Mouse (Mus musculus) limb, embryonic 11.5 days (tissue): Measurements from ENCODE around the gene Gtf2f2. TPM values are rescaled to one million over a fixed set of nuclear protein-coding genes. Genes with fewer than 3 reads are reported as not detected.

Experiments used
- ATAC-seq: fragments of 200-750 bp; cut with Nextera tagmentation; 2 replicates; pipeline ENCODE4 v1.8.0; 2017; ENCODE audit warnings: low read depth; ENCODE audit not compliant: insufficient number of reproducible peaks, low FRiP score, low TSS enrichment
- DNase-seq: peaks from one replicate; pipeline ENCODE4 v3.0.0-alpha.2; 2015; ENCODE audit warnings: low spot score
- H3K27ac ChIP-seq: fragments of 300-500 bp; sonication (generic); replicated peaks from 2 replicates; pipeline ENCODE4 v1.5.1; 2014; ENCODE audit warnings: low read depth, mild to moderate bottlenecking, low read length
- H3K27me3 ChIP-seq: fragments of 300-500 bp; sonication (generic); 2 replicates; pipeline ENCODE4 v1.6.1; 2014; ENCODE audit warnings: mild to moderate bottlenecking, low read length, mixed read lengths; ENCODE audit not compliant: control insufficient read depth, insufficient read depth
- H3K36me3 ChIP-seq: fragments of 300-500 bp; sonication (generic); 2 replicates; pipeline ENCODE4 v1.6.1; 2014; ENCODE audit warnings: mild to moderate bottlenecking, low read length, moderate library complexity, mixed read lengths; ENCODE audit not compliant: control insufficient read depth, insufficient read depth
- H3K4me1 ChIP-seq: fragments of 300-500 bp; sonication (generic); 2 replicates; pipeline ENCODE4 v1.6.1; 2014; ENCODE audit warnings: low read length, mixed read lengths; ENCODE audit not compliant: control insufficient read depth, insufficient read depth
- H3K4me2 ChIP-seq: fragments of 300-500 bp; sonication (generic); 2 replicates; pipeline ENCODE4 v1.6.1; 2014; ENCODE audit warnings: low read depth, mild to moderate bottlenecking, moderate library complexity; ENCODE audit not compliant: severe bottlenecking
- H3K4me3 ChIP-seq: fragments of 300-500 bp; sonication (generic); 2 replicates; pipeline ENCODE4 v1.5.1; 2014; ENCODE audit warnings: low read depth, low read length
- H3K9ac ChIP-seq: fragments of 300-500 bp; sonication (generic); 2 replicates; pipeline ENCODE4 v1.6.1; 2014; ENCODE audit warnings: mild to moderate bottlenecking, low read length
- H3K9me3 ChIP-seq: fragments of 300-500 bp; sonication (generic); 2 replicates; pipeline ENCODE4 v1.6.1; 2016; ENCODE audit warnings: low read length; ENCODE audit not compliant: control insufficient read depth
- WGBS: fragments of 180-500 bp; shearing (Covaris S2); extraction: QIAGEN DNeasy Blood & Tissue Kit; methylation state at CpG from one replicate; pipeline ENCODE4 v1.1.7; 2014; 5-methylcytosine and 5-hydroxymethylcytosine counted together
- polyA plus RNA-seq: library from polyadenylated mRNA; unstranded; fragments of >200 nt; fragmentation: Nextera tagmentation; extraction: Ambion mirVana; gene quantifications from 2 replicates; pipeline ENCODE4 v1.2.1, GENCODE M21; 2014

Gtf2f2 gene
- polyA plus RNA-seq, 1 experiment from 2014 or later: 60.9 TPM

DNA sequence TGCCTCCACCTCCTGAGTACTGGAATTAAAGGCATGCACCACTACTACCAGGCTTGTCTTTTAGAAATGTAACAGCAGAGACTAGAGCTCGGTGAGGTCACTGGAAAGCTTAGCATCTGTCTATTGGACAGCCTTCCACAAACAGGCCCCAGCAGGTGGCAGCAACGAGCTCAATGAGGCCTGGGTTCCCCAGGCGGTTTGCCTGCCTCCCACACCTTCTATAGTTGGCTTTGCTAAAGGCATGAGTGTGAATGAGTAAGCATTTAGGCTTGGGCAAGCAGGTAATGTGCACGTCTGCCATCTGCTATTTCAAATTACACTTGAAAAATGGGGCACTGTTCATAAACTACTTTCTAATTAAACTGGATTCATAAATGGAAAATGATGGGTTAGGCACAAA is 111.1 kb downstream of the Gtf2f2 start:
- WGBS: 36% methylated on average over 4 of the region's 4 CpGs

GRCm38 (mm10) chr14:75892118-75892517 is 118.5 kb downstream of the Gtf2f2 start:
- no peaks in the 10 kb centered on the region for H3K9me3 ChIP-seq
- ATAC-seq (no peak), DNase-seq (no peak)
- no peaks in the 10 kb centered on the region for H3K4me1 ChIP-seq
- no peak overlapping the region for H3K27ac ChIP-seq
- H3K4me2 ChIP-seq: no peak overlapping the region
- H3K4me3 ChIP-seq: no peak overlapping the region
- no peak overlapping the region for H3K9ac ChIP-seq
- 87% methylated on average over 9 of the region's 9 CpGs for WGBS
- peaks cover 4% of the 10 kb centered on the region; the same call in 1 of the 2 replicates for H3K36me3 ChIP-seq
- no peaks in the 10 kb centered on the region for H3K27me3 ChIP-seq

More for the DNA sequence above, 111.1 kb downstream of the Gtf2f2 start:
- Histone ChIP-seq H3K4me3 (no peak overlapping the region), H3K4me2 (no peak overlapping the region), H3K36me3 (peaks cover 4% of the 10 kb centered on the region; the same call in 1 of the 2 replicates), H3K9me3 (no peaks in the 10 kb centered on the region), H3K27me3 (no peaks in the 10 kb centered on the region), H3K4me1 (peaks cover 2% of the 10 kb centered on the region; the same call in 1 of the 2 replicates), H3K27ac (0 out of 2 replicates have a peak overlapping the region, but pooled peaks have one; percentile 36), H3K9ac (no peak overlapping the region)
- DNase-seq: peak; percentile 91
- 0 out of 2 replicates have a peak, but pooled peaks have one; percentile 51 for ATAC-seq

DNA sequence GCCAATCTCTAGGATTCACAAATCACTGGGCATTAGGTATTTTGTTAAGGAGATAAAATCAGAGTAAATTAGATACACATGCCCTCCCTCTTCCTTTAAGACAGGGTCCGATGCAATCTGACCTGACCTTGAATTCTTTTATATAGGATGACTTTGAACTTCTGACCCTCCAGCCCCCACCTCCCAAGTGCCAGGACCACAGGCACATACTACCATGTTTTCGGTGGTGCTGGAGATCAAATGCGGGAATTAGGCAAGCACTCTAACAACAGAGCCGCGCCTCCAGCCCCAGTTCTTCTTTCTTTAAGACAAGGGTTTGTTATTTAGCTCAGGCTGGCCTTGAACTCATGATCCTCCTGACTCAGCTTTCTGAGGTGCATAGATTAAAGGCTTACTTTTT is 126.8 kb downstream of the Gtf2f2 start:
- no peaks in the 10 kb centered on the region for H3K36me3 ChIP-seq
- no peak overlapping the region for H3K4me3 ChIP-seq
- ATAC-seq (no peak), DNase-seq (no peak)
- no peaks in the 10 kb centered on the region for H3K9me3 ChIP-seq
- H3K4me2 ChIP-seq: no peak overlapping the region
- peaks cover 4% of the 10 kb centered on the region; the same call in 1 of the 2 replicates for H3K4me1 ChIP-seq
- no peak overlapping the region for H3K27ac ChIP-seq
- H3K9ac ChIP-seq: no peak overlapping the region
- 71% methylated on average over 5 of the region's 5 CpGs for WGBS
- H3K27me3 ChIP-seq: no peaks in the 10 kb centered on the region

DNA sequence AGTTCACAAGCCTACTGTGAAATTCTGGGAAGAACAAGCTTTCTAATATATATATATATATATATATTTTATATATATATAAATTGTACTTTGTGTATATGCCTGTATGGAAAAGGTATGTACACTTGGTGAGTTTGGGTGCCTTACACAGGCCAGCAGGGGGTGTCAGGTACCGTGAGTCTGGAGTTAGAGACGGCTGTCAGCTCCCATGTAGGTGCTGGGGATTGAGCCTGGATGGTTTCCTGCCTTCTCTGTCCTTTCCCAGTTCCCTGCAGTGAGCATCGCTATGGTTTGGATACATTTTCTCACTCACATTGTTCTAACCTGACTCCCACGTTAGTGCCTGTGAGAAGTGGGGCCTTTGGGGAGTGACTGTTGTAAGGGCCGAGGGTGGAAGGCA is 127.3 kb downstream of the Gtf2f2 start:
- 74% methylated on average over 5 of the region's 5 CpGs for WGBS
- no peak for DNase-seq

DNA sequence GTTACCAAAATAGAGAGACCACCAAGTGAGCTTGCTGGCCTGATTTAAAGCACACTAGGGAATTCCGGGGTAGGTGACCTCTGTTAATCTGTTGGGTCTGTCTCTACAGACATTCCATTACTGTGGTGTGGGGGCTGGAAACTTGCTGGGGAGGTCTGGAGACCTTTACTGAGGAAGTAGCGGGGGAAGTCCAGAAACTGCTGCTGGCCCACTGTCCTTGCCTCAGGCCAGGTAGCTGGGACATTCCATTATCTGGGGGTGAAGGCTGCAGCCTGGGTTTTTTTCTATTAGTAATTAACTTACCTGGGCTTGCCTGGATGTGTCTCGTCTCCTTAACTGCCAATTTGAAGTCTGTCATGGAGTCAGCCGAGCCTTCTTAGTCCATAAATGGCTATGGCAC is 128.8 kb downstream of the Gtf2f2 start:
- WGBS: 32% methylated on average over 4 of the region's 4 CpGs
- Histone ChIP-seq H3K36me3 (no peaks in the 10 kb centered on the region), H3K4me1 (peaks cover 4% of the 10 kb centered on the region; the same call in 1 of the 2 replicates), H3K27me3 (no peaks in the 10 kb centered on the region), H3K4me3 (no peak overlapping the region), H3K9me3 (no peaks in the 10 kb centered on the region), H3K27ac (no peak overlapping the region), H3K9ac (no peak overlapping the region), H3K4me2 (no peak overlapping the region)
- ATAC-seq (no peak), DNase-seq (no peak)

More for the DNA sequence above, 127.3 kb downstream of the Gtf2f2 start:
- H3K9ac ChIP-seq: no peak overlapping the region
- H3K9me3 ChIP-seq: no peaks in the 10 kb centered on the region
- H3K4me2 ChIP-seq: no peak overlapping the region
- H3K4me3 ChIP-seq: no peak overlapping the region
- H3K36me3 ChIP-seq: no peaks in the 10 kb centered on the region
- no peak overlapping the region for H3K27ac ChIP-seq
- peaks cover 4% of the 10 kb centered on the region; the same call in 1 of the 2 replicates for H3K4me1 ChIP-seq
- ATAC-seq: no peak
- H3K27me3 ChIP-seq: no peaks in the 10 kb centered on the region

- no peak overlapping the region for H3K4me3 ChIP-seq
- no peak overlapping the region for H3K9ac ChIP-seq
- H3K27ac ChIP-seq: no peak overlapping the region
- no peak overlapping the region for H3K4me2 ChIP-seq
- no peaks in the 10 kb centered on the region for H3K36me3 ChIP-seq
- peaks cover 4% of the 10 kb centered on the region; the same call in 1 of the 2 replicates for H3K4me1 ChIP-seq
- no peaks in the 10 kb centered on the region for H3K27me3 ChIP-seq
- H3K9me3 ChIP-seq: no peaks in the 10 kb centered on the region
- ATAC-seq: no peak
- 31% methylated on average over 8 of the region's 8 CpGs for WGBS
- DNase-seq: no peak
These were observed 131.7 kb downstream of the Gtf2f2 start for GRCm38 (mm10) chr14:75878980-75879379.

DNA sequence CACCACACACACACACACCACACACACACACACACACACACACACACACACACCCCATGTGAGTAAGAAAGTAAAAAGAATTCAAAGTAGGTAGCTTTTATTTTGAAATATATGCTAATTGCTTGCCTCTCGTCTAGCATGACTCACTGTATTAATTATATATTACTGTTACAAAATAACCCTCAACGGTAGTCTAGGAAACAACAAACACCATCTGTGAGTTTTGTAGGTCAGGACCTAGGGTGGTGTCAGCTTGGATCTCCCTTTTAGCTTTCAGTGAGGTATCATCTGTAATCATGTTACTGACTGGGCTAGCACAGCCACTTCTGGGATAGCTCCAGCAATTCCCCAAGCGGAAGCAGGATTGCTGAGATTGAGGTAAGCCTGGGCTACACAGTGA is 133.4 kb downstream of the Gtf2f2 start:
- ATAC-seq: no peak
- Histone ChIP-seq H3K4me1 (peaks cover 3% of the 10 kb centered on the region; the same call in 1 of the 2 replicates), H3K4me2 (no peak overlapping the region), H3K27ac (no peak overlapping the region), H3K4me3 (no peak overlapping the region), H3K9me3 (0 out of 2 replicates have a peak, but pooled peaks cover under 1% of the 10 kb centered on the region), H3K36me3 (no peaks in the 10 kb centered on the region), H3K27me3 (no peaks in the 10 kb centered on the region), H3K9ac (no peak overlapping the region)
- WGBS: 86% methylated on average over 3 of the region's 3 CpGs
- no peak for DNase-seq

DNA sequence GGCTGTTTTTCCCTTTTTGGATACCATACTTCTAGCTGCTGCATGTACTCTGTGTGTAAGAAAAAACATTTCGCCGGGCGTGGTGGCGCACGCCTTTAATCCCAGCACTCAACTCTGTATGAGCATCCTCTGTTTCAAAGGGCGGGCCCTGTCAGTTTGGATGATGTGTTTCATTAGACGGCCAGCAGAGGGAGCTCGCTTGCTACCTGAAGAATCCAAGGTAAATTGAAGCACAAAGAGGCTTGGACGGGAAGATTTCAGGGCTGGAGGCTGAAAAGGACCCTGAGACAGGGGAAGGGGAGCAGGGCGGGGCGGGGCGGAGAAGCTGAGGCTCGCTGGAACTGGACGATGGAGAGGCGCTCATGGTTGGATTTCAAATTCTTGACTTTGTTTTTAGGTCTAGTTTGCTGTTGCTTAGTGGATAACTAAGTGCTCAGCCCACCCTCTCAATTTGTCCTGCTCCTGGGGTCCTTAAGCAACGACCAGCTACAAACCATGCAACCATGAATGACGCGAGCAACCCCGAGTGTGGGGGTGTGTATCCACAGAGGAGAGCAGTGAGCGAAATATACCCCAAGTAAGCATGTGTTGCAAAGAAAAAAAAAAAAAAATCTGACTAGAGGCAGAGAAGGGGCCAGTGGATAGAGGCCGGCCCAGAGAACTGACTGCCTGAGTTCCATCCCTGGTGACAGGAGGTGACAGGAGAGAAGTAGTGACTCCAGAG is 134.2 kb downstream of the Gtf2f2 start:
- no peaks in the 10 kb centered on the region for H3K27me3 ChIP-seq
- WGBS: 16% methylated on average over 21 of the region's 21 CpGs
- no peaks in the 10 kb centered on the region for H3K36me3 ChIP-seq
- H3K4me2 ChIP-seq: peak overlapping the region; percentile 23; the same call in 1 of the 2 replicates
- H3K9me3 ChIP-seq: 0 out of 2 replicates have a peak, but pooled peaks cover 3% of the 10 kb centered on the region
- H3K27ac ChIP-seq: no peak overlapping the region
- H3K9ac ChIP-seq: peak overlapping the region; percentile 34; the same call in 1 of the 2 replicates
- ATAC-seq (peak; percentile 71), DNase-seq (peak; percentile 92)
- no peaks in the 10 kb centered on the region for H3K4me1 ChIP-seq
- H3K4me3 ChIP-seq: no peak overlapping the region
